Mouse (Mus musculus) adrenal gland, adult 8-10 months (tissue): ENCODE measurements at regions not wholly inside any gene's neighbourhood (a gene's known extent, or its start where the extent isn't known, plus 50 kb on each side); places are given as distances from the start of the nearest gene placed in this dataset.

ENCODE experiments used
- DNase-seq: peaks from one replicate; pipeline ENCODE4 v3.0.0; 2022

DNA sequence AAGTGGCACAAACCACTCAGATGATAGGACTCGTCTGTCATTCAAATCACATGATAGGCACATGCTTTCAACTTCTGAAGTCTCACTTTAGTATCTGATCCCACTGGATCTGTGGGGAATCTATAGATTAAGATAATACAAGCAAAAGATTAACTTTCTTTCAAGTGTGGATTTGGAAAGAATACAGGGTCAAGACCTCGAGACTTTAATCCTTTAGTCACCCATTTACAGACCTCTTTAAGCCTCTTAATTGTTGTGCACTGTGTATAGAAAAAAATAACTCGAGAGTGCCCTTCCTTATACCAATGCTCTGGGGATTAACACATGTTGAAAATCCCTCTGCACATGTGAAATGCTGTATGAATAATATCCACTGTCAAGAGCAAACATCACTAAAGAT is 306.7 kb upstream of the Pard3b start:
- DNase-seq: no peak

DNA sequence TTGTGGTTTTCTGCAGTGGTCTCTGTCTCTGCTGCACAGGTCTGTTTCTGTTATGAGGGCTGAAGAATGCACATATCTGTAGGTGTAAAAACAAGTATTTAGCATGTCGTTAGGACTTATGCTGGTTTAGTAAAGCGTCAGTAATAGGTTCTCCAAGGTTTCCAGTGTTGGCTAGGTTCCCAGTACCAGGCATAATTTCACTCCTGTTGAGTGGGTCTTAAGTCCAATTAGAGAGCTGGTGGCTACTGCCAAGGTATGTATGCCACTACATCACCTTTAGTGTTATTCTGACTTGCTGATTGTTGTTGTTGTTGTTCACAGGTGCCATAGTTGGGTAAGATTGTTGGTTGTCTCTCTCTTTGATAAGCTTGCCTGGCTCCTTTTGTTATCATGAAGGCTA is 302.3 kb upstream of the Pard3b start:
- no peak for DNase-seq

DNA sequence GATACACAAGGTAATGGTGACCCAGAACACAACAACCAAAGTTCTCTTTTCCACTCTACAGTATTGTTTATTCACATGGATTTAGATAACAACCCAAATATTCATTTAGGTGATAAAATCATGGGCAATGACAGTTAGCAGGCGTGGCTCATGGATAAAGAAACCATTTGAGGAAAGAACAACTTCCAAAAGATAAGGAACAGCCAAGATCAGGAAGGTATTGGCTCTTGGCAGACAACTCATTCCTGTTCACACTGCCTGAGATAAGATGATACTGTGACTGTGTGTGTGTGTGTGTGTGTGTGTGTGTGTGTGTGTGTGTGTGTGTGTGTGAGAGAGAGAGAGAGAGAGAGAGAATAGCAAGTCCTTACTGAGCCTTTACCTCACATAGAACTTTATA is 285.7 kb upstream of the Pard3b start:
- DNase-seq: no peak

DNA sequence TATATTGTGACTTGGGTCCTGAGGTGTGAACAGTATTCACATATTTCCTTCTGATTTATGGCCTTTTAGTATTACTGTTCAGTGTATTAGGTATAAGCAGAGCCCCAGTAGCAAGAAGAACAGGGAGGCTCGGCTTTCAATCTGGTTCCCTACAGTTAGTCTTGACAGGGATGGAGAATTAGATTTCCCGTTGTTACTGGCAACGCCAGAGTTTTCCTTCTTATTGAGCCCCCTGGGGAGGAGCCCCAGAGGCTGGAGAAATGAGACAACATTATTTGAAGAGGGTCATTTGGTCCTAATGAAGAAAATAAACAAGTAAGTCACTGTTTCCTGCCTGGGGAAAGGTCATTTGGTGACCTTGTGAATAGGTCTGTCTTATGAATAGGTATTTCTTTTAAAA is 285.1 kb upstream of the Pard3b start:
- no peak for DNase-seq

DNA sequence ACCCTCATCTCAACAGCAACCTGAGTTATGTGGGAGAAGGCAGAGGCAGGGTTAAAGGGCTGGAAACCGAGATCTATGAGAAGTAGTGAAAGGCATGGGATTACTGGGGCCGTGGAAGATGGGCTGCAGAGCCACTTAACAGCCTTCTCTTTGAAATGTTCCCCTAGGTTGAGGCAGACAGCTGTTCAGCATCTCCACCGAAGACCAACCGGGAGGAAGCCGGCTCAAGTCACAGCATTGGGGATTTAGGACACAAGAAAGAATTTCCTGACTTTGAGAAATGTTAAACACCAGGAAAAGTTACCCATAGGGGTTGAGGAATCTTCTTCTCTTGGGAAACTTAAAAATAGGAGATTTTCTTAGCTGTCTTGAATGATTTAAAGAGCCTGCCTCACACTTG is 283.4 kb upstream of the Pard3b start:
- DNase-seq: no peak

DNA sequence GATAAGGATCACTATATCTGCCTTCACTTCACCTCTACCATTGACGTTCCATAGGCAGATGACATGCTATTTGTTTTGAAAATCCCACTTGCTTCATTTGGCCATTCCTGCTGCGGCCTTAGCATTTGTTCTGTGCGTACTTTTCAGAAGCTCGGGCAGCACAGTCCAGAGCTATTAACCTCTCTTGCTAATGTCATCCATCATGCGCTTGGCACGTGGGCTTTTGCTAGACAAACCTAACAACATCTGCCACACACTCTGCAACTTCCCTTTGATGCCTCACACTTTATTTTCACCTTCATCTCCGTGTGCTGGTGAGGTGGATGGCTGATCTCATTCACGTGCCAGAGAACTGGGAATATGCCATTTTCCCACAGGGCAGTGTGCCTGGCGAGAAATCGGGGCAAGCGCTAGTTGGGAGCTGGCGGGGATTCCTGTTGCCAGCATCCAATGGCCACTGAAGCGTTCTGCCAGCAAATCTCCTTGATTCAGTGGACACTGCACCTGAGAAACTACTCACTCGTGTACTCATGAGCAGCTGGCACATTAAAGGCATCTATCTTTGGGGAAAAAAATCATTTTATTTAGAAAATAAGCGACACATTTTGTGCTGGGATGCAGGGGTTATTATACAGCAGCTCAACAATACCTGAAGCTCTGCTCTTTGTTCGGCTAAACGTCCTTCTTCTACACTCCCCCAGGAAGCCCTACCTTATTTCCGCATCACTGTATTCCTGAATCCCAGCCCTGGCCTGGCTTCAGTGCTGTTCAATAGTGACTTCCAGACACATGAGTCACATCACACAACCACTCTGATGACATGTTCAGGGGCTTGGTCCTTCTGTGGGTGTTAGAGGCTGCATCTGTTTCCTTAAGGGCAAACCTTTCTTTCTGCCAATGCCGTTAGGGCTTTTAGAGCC is 279.4 kb upstream of the Pard3b start:
- no peak for DNase-seq

DNA sequence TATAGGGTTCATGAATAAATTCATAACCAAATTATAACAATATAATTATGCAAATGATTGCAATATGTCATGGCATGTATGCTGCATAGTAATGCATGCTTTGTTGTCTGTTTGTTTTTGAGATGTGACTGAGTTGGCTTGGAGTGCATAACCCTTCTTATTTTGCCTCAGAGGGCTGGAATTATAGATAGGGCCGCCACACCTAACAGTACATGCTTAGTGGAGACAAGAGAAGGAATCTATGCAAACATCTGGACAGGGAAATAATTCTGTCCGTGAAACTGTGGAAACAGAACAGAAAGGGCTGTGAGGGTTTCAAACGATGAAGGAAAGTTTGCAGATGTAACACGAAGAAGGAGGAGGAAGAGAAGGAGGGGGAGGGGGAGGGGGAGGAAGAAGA is 266.0 kb upstream of the Pard3b start:
- DNase-seq: no peak

DNA sequence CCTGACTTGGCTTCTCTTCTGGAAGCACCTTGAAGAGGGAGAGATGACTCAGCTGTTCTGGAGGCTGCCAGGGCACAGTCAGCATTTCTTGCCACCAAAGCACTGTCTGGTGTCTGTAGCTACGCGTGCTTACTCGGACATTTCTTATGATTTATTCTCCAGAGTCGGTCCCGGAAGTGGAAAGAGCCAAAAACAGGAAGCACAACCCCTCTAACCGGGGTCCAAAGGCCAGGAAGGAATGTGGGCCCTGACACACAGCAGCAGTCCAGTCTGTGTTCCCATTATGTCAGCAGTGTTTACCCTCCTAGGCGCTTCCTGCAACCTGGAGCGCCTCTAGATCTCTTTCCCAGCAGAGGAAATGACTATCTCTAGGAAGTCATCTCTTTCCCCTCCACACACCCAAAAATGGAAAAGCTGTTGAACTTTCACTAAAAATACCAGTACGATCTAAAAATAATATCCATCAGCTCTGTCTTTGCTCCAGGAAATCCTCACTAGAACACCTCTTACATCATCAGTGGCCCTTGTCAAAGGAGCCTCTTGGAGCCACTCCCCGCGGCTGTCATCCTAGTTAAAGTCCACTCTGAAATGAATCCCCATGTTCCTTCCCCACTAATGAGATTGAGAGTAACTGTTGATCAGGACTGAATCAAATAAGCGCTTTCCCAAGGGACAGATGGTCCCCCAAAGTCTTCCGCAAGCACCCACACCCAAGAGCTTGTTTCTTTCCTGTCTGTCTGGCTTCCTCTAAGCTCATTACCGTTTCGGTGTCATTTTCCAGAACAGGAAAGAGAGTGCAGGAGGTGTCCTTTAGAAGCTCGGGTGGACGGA is 264.7 kb upstream of the Pard3b start:
- peak; percentile 55 for DNase-seq

DNA sequence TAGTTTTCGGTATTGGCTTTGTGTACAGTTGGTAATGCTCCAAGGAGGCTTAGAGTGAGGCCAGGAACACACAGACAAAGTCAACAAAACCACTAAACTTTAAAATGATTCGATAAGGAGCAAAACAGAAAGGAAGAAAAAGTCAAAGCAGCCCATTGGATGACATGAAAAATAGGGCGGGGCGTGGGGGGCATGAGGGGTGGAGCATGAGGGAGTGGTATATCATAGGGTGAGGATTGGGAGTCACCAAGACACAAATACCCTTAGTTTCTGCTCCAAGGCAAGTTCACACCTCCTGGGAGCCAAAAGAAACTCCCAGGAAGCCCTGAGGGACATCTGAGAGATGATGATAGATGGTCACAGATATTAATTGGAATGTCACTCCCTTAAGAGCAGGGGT is 262.2 kb upstream of the Pard3b start:
- no peak for DNase-seq

DNA sequence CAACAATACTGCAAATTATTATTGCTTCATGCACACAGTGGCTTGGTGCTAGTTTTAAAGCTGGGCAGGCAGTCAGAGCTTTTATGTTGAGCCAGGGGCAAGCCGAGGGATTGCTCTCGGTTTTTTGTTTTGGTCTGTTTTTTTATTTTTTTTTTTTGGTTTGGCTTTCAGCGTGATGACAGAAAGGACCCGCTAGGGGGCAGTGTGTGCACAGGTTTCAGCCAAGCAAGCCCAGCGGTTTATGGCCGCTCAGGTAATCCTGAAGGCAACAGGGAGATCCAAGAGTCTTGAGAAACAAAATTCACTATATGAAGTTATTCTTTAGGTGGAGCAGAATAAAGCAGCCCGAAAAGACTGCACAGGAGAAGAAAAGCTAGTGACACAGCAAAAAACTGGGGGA is 261.6 kb upstream of the Pard3b start:
- DNase-seq: peak; percentile 33

DNA sequence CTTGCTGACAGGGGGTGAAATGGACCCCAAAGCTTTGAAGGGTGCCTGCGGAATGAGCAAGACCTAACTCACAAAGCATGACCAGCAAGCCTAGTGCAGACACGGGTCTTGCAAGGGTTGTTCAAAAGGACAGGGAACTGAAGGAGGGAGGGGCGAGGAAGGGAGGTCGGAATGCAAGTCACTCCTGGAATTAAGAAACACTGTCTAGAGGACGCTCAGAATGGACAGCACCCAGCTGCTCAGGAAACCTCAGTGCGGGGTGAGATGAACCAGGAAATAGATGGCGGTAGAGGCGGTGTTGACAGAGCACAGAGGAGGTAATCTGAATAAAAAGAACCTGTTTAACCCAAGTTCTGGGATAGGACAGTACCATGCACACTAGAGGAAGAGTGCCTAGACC is 260.4 kb upstream of the Pard3b start:
- DNase-seq: no peak

DNA sequence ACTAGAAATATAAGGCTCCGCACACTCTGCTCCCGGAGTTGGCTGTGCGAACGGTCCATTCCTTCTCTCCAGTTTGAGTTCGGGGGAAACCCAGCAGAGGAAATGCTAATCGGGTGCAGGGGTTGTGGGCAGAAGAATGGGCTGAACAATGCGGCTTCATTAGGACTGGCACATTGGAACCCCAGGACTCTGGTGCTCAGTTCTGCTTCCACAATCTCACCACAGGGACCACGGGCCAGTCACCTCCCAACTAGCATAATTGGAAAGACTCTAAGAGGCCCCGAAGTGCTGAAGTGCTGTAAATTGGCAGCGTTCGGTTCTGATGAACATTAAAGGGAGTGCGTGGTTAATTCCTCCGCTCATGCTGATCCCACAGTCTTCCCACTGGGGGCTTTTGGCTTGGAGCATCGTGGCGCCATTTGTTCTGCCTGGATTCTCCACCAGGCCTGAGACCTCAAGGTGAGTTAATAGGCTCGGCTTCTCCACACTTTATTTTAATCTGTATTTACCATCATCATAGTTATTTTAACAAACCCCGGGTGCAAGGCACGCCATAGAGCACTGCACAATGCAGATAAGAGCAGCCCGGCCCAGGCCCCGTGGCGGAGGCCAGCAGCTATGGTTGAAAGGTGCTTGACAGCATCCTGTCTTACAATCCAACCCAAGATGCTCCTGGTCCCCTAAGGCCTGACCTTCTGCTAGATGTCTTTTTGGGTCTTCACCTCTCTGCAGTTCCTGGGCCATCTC is 258.7 kb upstream of the Pard3b start:
- DNase-seq: no peak

DNA sequence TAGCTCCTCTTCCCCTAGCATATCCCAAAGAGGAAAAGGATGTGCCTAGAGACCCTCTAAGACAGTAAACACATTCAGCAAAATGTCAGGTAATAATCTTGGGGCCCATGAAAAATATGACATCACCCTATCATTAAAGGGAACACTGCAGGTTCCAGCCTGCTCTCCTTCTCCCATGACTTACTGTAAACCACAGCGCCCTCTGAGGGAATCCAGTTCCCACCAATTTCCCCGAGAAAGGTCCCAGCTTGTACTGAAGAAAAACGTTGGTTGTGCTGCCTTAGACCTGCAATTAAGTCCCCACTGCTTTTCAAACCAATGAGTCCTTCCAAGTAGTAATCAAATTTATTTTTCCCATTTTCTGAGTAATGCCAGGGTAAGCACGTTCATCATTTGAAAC is 251.0 kb upstream of the Pard3b start:
- DNase-seq: no peak

DNA sequence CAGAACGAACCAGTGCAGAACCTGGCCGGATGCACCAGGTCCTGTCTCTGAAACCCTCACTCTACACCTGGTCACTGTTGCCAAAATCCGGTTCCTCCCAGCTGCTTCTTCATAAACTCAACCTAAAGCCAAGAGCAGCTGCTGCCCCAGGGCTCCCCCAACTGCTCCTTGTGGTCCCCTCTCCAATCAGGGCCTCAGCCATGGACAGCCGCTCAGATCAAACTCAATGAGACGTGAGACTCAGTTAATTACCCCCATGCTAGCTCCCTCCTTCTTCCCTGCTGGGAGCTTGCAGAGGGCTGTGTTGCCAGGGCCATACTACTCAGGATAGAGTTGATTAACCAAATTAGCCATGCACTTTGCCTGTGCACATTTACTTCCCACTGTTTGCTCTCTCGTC is 240.8 kb upstream of the Pard3b start:
- no peak for DNase-seq

DNA sequence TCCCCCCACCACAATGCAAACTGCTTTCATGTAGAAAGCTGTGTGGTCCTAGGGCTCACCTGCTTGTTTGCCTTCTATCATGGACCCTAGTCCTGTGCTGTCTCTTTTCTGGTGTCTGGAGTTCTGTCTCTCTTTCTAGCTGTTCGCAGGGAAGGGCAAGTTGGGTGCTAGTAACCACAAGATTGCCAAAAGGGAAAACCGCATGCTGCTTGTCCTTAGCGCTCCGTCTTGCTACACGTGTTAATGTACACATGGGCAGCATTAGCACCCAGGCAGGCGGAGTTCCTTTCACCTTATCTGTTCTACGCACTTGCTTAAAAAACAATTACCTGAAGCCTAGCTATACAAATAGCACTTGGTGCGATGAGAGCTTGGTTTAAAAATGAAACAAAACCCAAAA is 236.3 kb upstream of the Pard3b start:
- DNase-seq: no peak

DNA sequence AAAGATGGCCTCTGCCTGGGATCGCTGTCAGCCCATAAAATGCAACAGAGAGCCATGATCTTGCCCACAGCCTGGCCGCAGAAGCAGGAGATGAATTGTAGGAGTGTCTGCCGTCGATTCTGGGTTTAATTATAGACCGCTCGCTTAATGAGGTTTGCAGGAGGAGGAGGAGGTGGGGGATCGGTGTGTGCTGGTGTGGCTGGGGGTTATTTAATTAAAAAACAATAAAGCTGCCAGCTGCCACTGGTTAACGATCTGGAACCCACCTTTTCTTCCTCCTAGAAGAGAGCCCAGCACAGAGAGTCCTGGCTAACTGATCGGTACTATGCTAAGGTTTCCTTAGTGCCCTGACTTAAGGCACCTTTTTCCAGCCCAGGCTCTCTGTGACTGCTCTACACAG is 231.4 kb upstream of the Pard3b start:
- no peak for DNase-seq

DNA sequence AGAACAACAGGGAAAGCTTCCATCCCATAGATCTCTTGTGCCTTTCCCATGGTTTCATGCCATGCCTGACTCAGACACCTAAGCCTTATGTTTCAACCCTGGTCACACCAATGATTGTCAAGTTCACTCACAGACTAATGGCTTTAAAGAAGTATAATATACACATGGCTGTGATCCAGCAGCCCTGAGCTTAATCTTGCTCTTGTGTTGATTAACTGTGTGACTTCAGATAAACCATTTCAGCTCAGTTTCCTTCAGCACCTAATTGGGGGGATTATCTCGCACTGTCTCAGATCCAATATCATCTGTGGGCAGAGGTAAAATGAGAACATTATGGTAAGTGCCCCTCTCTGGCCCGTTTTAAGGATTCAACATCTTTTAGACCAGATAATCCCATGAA is 223.9 kb upstream of the Pard3b start:
- no peak for DNase-seq

DNA sequence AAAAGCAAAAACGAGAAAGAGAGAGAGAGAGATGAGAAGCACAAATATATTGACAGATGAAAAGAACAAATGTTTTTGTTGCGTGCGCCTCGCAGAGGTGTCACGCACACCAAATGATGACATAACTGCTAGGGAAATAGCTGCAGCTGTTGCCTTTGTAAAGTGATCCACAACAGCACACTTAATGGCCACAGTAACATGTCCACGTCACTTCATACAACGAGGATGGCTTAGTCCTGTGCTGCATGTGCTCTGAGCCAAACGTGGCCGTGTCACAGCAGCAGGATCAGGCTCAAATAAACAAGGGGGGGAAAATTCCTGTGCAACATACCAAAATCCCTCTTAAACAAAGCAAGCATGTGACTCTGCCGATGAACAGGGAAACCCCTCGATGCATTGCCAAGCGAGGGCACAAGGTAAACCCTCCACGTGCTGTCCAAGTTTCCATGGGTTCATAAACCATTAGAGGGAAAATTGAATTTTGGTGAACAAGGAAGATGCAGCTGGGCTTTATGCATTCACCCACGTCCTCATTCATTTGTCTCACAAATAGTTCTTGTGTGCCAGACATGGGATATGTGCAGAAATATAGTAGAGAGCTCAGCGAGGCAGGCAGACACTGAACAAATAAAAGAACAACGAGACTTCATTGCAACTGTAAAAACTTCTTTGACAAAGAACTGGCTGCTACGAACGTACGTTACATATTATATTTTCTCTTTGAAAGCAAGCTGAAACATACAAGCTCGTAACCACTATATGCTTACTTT is 223.0 kb upstream of the Pard3b start:
- no peak for DNase-seq

DNA sequence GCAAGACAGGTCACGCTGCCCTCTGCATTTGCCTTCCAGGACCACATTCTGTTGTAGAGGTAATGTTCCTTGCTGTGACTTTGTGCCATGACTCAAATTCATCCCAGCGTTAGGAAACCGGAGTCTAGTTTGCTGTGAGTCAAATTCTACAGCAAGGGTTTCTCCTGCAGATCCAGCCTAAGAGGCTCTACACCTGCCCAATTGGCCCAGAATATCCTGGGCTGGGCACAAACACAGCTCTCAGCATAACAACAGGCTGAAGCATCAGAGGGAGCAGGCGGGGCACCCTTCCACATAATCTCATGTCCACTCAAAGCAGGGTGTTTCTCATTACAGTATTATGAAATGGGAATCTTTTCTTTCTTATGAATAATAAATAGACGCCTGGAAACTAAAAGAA is 220.2 kb upstream of the Pard3b start:
- DNase-seq: no peak

DNA sequence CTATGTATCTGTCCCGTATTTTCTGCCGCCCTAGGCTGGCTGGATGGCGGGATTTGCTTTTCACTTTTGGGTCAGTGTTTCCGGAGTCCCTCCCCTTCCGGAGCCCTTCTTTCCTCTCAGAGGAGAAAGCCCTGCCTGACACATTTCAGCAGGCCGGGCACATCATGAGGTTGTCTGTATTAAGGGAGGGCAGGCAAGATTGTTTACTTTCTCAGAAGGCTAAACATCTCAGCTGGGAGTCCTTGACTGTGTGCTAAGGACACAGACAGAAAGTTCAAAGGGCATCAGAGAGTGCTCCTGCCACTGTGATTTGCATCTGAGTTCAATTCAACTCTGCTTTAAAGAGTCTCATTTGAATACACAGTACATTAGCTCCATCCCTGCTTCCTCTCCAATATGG is 218.8 kb upstream of the Pard3b start:
- no peak for DNase-seq

DNA sequence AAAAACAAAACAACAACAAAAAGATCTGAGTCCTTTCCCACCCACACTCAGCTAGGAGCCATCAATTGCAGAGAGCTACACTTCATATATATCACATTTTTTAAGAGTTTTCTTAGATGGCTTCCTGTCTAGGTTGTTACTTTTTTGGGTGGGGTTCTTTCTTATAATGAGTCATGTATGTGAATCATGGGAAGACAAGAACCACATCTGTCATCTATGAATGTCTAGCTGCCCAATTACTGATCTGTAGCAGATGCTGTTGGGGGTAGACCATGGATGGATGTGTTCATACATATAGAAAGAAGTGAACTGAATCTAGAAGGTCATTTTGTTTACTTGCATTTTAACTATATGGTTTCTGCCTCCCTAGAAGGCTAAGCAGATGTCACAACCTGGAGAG is 215.4 kb upstream of the Pard3b start:
- DNase-seq: no peak

DNA sequence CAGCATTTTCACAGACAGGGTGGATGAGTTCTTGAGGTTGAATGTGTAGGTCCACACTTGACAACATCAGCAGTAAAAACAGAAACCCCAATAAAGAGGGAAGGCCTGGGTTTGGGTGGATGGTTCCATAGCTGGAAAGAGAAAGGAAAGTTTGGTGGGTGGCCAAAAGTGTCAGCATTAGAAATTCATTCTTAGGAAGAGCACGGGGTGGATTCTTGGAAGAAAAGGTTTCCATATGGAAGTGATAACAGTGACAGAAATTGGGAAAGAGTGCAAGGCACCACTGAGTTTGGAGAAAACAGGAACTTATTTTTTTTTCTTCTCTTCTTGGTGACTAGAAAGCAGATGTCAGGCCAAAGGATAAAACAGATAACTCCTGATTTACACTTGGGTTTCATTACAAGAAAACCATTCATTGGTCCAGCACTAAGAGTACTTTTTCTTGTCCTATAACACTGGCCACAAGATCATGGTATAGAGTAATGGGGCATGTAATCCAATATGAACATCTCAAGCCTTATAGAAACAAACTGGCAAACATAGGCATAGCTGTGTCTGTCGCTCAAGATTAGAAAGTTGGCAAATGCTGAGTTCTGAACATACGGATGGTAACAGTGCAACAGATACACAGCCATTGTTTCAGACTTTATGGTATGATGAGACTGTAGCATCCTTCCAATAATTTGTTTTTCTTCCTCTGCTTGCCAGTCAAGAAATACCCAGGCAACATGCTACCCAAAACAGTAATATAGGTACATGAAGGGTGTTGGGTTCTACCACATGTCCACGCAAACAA is 209.7 kb upstream of the Pard3b start:
- DNase-seq: no peak
